Mouse (Mus musculus) monocyte, adult 2 months (primary cell): ENCODE results near the gene Arhgef17.
A peak's percentile ranks its signal among the peaks of the same experiment; 100 is the strongest.

Source experiments
- DNase-seq, 2 experiments: peaks; one replicate each; pipeline ENCODE4 v3.0.0; 2022; ENCODE audit warnings: low spot score in 2 of 2, low read depth in 1 of 2

Arhgef17 gene

DNA sequence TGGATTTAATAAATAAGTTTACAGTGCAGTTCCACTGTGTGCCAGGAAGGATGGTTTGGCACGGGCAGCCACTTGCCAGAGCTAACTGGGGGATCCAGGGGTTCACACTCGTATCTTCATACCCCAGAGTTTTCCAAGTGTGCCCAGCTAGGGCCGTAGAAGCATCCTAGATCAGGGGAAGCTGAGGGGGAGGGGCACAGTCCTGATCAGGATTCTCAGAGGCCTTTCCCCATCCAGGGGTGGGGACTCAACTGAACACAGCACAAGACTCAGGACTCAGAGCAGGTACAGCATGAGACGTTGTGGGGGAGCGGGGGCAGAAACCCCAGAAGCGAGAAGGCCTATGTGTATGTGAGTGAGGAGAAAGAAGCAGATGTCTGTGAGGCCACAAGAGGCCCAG, 14.2 kb downstream of the Arhgef17 start:
- DNase-seq, result no peak

DNA sequence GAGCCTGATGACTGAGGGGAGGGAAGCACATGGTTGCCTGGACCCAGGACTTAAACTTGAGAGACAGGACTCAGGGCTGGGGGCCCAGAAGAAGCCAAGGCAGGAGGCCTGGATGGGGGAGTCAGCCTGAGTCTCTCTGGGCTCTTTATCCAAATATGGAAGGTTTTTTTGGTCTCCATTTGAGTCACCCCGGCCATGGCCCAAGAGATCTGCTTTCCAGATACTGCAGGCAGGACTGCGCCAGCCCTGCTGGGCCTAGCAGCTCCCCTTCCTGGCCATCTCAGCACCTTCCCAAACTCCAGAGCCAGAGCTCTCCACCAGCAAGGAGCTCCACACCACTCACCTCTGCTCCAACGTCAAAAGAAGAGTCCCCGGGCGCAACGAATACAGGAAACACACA, 15.4 kb downstream of the Arhgef17 start:
- DNase-seq, result no peak

DNA sequence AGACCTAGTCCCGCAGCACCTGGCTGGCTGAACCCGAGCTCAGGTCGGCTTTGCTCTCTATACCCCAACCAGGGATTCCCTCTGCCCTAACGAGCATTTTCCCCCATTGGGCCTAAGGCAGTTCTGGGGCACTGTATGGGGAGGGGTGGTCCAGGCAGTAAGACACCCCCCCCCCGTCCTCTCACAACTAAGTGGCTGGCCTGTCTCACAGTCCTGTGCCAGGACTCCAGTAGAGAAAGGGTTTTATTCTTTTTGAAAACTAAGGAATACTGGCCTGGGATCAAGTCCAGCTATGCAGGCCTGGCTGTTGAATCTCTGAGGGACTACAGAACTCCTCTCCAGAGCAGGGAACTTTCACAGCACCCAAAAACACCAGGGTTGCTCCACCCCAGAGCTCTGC, 16.7 kb downstream of the Arhgef17 start:
- no peak for DNase-seq

- DNase-seq, result no peak
These were observed 20.1 kb downstream of the Arhgef17 start for GRCm38 (mm10) chr7:100911791-100912190.

GRCm38 (mm10) chr7:100911246-100911770, 20.6 kb downstream of the Arhgef17 start:
- DNase-seq, result no peak

DNA sequence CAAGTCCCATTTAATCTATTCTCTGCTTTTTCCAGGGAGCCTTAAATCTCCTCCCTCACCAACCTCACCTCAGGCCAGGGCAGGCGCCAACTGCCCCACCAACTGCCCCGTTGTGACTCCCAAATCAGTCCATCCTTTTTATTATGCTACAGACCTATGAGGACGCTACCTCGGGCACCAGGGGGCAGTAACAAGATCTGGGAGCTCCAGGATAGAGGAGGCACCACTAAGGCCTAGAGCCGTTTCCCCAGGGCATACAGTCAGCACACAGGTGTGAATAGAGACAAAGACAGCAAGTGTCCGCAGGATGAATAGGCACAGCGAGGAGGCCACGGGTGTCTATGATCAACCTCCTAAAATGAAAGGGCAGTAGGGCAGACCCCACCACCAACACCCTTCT, 23.3 kb downstream of the Arhgef17 start:
- no peak for DNase-seq

DNA sequence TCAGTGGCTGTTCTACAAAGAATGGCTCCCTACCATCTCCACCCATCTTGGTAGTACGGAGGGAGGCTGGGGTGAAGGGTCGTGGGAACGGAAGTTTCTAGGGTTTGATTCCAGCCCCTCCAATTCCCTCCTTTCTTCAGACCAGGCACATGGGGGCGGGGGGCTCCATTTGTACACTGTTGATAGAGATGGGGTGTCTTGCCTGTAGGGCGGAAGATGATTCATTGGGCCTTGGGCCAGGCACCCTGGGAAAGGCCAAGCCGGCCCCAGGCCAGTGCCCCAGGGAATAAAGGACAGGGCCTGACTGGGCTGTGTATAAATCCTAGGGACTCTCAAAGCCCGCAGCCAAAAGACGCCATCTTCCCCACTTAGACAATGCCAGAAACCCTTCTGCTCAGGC, 23.8 kb downstream of the Arhgef17 start:
- no peak for DNase-seq

GRCm38 (mm10) chr7:100907231-100907630, 24.7 kb downstream of the Arhgef17 start:
- peak; percentile 50 to 71 for DNase-seq

GRCm38 (mm10) chr7:100906029-100906789, 25.7 kb downstream of the Arhgef17 start:
- no peak for DNase-seq

GRCm38 (mm10) chr7:100905037-100905436, 26.9 kb downstream of the Arhgef17 start:
- DNase-seq, result no peak

- DNase-seq, result no peak
These were observed 27.3 kb downstream of the Arhgef17 start for GRCm38 (mm10) chr7:100904612-100905011.

- DNase-seq, result no peak
These were observed 29.3 kb downstream of the Arhgef17 start for GRCm38 (mm10) chr7:100902451-100903137.

GRCm38 (mm10) chr7:100897828-100898227, 34.1 kb downstream of the Arhgef17 start:
- no peak for DNase-seq

DNA sequence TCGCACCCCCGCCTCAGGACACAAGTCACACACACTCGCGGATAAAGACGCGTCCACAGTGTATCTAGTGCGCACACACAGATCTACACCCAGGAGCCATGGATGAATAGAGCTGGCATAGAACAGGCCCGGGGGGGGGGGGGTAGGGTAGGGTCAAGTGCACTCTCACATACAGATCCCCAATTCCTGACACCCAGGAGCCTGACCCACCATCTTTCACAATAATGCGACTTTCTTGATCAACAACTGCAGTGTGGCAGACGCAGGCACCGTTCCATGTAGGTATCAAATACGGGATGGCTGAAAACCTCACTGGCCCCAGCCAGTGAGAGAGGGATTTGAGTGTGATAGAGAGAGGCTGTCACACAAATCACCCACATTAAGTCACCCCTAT, 37.1 kb downstream of the Arhgef17 start:
- DNase-seq, result no peak

- no peak for DNase-seq
These were observed 37.7 kb downstream of the Arhgef17 start for GRCm38 (mm10) chr7:100894057-100894832.

GRCm38 (mm10) chr7:100893249-100894056, 38.5 kb downstream of the Arhgef17 start:
- DNase-seq, result no peak

DNA sequence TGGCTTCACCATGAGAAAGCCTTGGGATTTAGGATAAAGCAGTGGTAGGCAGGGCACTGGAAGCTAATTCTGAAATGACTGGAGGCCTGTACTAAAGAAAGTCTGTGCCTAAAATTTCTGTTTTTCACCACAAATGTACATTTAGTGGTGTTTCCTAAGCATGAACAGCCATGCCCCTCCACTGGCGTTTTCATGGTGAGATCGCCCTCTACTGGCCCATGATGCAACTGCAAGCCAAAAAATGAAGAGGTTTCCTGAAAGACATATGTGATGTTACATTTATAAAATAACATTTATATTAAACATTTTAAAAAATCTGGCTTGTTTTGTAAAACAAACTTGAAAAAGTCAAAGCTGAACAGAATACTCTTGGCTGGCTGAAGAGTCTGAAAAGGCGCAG, 45.4 kb downstream of the Arhgef17 start:
- peak in 1 of 2 experiments; percentile 58 for DNase-seq

DNA sequence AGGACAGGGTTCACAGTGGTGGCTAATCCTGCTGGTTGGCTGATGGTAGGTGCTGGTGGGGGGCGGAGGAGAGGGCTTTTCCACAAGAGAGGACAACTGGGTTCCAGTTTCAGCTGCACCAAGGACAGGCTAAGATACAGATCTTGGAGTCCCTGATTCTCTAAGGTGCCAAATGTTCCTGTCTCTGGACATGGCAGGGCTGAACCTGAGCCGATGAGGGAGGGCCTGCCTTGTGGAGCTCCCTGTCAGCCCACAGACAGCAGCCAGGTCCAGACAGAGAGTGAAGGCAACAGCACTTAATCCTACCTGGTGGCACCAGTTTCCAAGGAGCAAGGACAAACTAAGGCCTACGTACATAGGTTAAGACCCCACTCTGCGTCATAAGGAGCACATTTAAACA, 47.4 kb downstream of the Arhgef17 start:
- DNase-seq, result no peak

GRCm38 (mm10) chr7:100881950-100882349, 50.0 kb downstream of the Arhgef17 start:
- DNase-seq, result no peak

DNA sequence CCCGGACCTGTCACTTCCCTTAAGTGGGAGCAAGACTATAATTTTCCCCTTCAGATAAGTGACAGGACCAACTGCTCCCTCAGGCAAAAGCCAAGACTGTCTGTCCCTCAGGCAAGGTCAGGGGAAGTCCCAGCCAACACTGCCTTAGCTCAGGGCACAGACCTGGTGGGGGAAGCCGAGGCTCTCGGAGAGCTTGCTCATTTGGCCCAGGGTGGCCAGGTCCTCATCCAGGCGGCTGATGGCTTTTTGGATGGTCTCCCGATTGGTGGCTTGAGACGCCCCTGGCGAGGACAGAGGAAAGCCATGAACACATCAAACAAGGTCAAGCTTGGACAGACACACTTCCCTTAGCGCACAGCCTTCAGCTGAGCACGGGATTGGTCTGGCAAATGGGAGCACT, 50.4 kb downstream of the Arhgef17 start:
- no peak for DNase-seq

- DNase-seq, result peak in 1 of 2 experiments; percentile 51
These were observed 52.3 kb downstream of the Arhgef17 start for GRCm38 (mm10) chr7:100879595-100879994.
